Mouse (Mus musculus): ENCODE data around the gene Gnai2. TPM values are rescaled to one million over a fixed set of nuclear protein-coding genes. Genes with fewer than 3 reads are reported as not detected.
A peak's percentile ranks its signal among the peaks of the same experiment; 100 is the strongest.
"Not testable (repeated sequence)": the region's sequence is repeated elsewhere in the genome, so short reads cannot be mapped to it uniquely, and the experiment has no call there.

Gene Gnai2
- polyA plus RNA-seq (2016; fragmentation: Nextera tagmentation; extraction: Ambion mirVana): 439 and 443 TPM in 2 replicates

GRCm38 (mm10) chr9:107635279-107636028 is at the start of gene Gnai2:
TSS of gene Gnai2 (minus strand) at chr9:107635367.
- H3K4me2 ChIP-seq (replicated peaks): peak within 1 kb of the TSS; percentile 95
- peak within 1 kb of the TSS; percentile 81 for H3K4me3 ChIP-seq
- no peaks in the 10 kb centered on the region for H3K36me3 ChIP-seq
- H3K4me1 ChIP-seq: peaks cover 56% of the 10 kb centered on the region
- WGBS: 3% methylated on average over 38 of the region's 38 CpGs
- ATAC-seq (ENCODE audit: insufficient number of reproducible peaks, insufficient read depth, low FRiP score, low TSS enrichment): peak; percentile 93
- no peaks in the 10 kb centered on the region for H3K27me3 ChIP-seq
- H3K9ac ChIP-seq: peak within 1 kb of the TSS; percentile 94
- H3K9me3 ChIP-seq: no peaks in the 10 kb centered on the region
- H3K27ac ChIP-seq: peak within 1 kb of the TSS; percentile 90

GRCm38 (mm10) chr9:107682405-107682804 is 47.2 kb upstream of the Gnai2 start:
- peaks cover 60% of the 10 kb centered on the region for H3K36me3 ChIP-seq
- no peak overlapping the region for H3K27ac ChIP-seq
- no peak for ATAC-seq (ENCODE audit: insufficient number of reproducible peaks, insufficient read depth, low FRiP score, low TSS enrichment)
- H3K9me3 ChIP-seq: no peaks in the 10 kb centered on the region
- no peaks in the 10 kb centered on the region for H3K4me1 ChIP-seq
- 85% methylated on average over 20 of the region's 20 CpGs for WGBS
- H3K4me3 ChIP-seq: no peak overlapping the region
- H3K27me3 ChIP-seq: peaks cover 6% of the 10 kb centered on the region
- no peak overlapping the region; the same call in 1 of the 2 replicates for H3K9ac ChIP-seq
- H3K4me2 ChIP-seq (replicated peaks): no peak overlapping the region

GRCm38 (mm10) chr9:107679501-107679900 is 44.3 kb upstream of the Gnai2 start, which contains the start of gene Gnat1:
TSS of gene Gnat1 (minus strand) at chr9:107679712.
- no peak for ATAC-seq (ENCODE audit: insufficient number of reproducible peaks, insufficient read depth, low FRiP score, low TSS enrichment)
- H3K9me3 ChIP-seq: no peaks in the 10 kb centered on the region
- no peak within 1 kb of the TSS for H3K4me3 ChIP-seq
- 43% methylated on average over 5 of the region's 5 CpGs for WGBS
- H3K27me3 ChIP-seq: peaks cover 32% of the 10 kb centered on the region
- H3K27ac ChIP-seq: no peak within 1 kb of the TSS
- H3K4me1 ChIP-seq: peaks cover 19% of the 10 kb centered on the region
- peaks cover 31% of the 10 kb centered on the region for H3K36me3 ChIP-seq
- no peak within 1 kb of the TSS for H3K4me2 ChIP-seq (replicated peaks)
- H3K9ac ChIP-seq: no peak within 1 kb of the TSS

- no peak overlapping the region for H3K9ac ChIP-seq
- H3K4me3 ChIP-seq: no peak overlapping the region
- peaks cover 35% of the 10 kb centered on the region for H3K27me3 ChIP-seq
Measured at GRCm38 (mm10) chr9:107678861-107679260, 43.7 kb upstream of the Gnai2 start.

GRCm38 (mm10) chr9:107677819-107678526 is 42.8 kb upstream of the Gnai2 start:
- not testable (repeated sequence) for H3K9me3 ChIP-seq; H3K4me2 ChIP-seq (replicated peaks); H3K4me3 ChIP-seq; H3K27ac ChIP-seq; H3K9ac ChIP-seq; ATAC-seq (ENCODE audit: insufficient number of reproducible peaks, insufficient read depth, low FRiP score, low TSS enrichment)
- 37% methylated on average over 14 of the region's 14 CpGs for WGBS
- peaks cover 35% of the 10 kb centered on the region for H3K27me3 ChIP-seq
- peaks cover 19% of the 10 kb centered on the region for H3K4me1 ChIP-seq
- H3K36me3 ChIP-seq: peaks cover 16% of the 10 kb centered on the region

More at GRCm38 (mm10) chr9:107678861-107679260, 43.7 kb upstream of the Gnai2 start:
- H3K36me3 ChIP-seq: peaks cover 25% of the 10 kb centered on the region
- ATAC-seq (ENCODE audit: insufficient number of reproducible peaks, insufficient read depth, low FRiP score, low TSS enrichment): no peak
- no peak overlapping the region for H3K4me2 ChIP-seq (replicated peaks)
- WGBS: 83% methylated on average over 2 of the region's 2 CpGs
- H3K9me3 ChIP-seq: no peaks in the 10 kb centered on the region
- H3K4me1 ChIP-seq: peaks cover 19% of the 10 kb centered on the region
- no peak overlapping the region for H3K27ac ChIP-seq

GRCm38 (mm10) chr9:107677091-107677784 is 42.1 kb upstream of the Gnai2 start:
- H3K9me3 ChIP-seq: no peaks in the 10 kb centered on the region

GRCm38 (mm10) chr9:107676302-107676701 is 41.1 kb upstream of the Gnai2 start:
- peaks cover 32% of the 10 kb centered on the region for H3K27me3 ChIP-seq
- no peak overlapping the region for H3K27ac ChIP-seq
- peak overlapping the region; percentile 29 for H3K4me3 ChIP-seq
- H3K4me1 ChIP-seq: peaks cover 19% of the 10 kb centered on the region
- H3K9ac ChIP-seq: peak overlapping the region; percentile 21; the same call in 1 of the 2 replicates
- peak overlapping the region; percentile 57 for H3K4me2 ChIP-seq (replicated peaks)
- WGBS: 1% methylated on average over 25 of the region's 25 CpGs
- ATAC-seq (ENCODE audit: insufficient number of reproducible peaks, insufficient read depth, low FRiP score, low TSS enrichment): no peak
- no peaks in the 10 kb centered on the region for H3K9me3 ChIP-seq
- 0 out of 2 replicates have a peak, but pooled peaks cover under 1% of the 10 kb centered on the region for H3K36me3 ChIP-seq

More at GRCm38 (mm10) chr9:107677091-107677784, 42.1 kb upstream of the Gnai2 start:
- WGBS: 21% methylated on average over 17 of the region's 17 CpGs
- Histone ChIP-seq H3K27me3 (peaks cover 35% of the 10 kb centered on the region), H3K4me2 (replicated peaks) (peak overlapping the region; percentile 57; the same call in 1 of the 2 replicates), H3K36me3 (peaks cover 9% of the 10 kb centered on the region), H3K27ac (no peak overlapping the region), H3K4me3 (no peak overlapping the region), H3K9ac (no peak overlapping the region), H3K4me1 (peaks cover 19% of the 10 kb centered on the region)
- no peak for ATAC-seq (ENCODE audit: insufficient number of reproducible peaks, insufficient read depth, low FRiP score, low TSS enrichment)

GRCm38 (mm10) chr9:107675671-107676301 is 40.6 kb upstream of the Gnai2 start:
- Histone ChIP-seq H3K36me3 (no peaks in the 10 kb centered on the region), H3K27ac (no peak overlapping the region), H3K4me2 (replicated peaks) (peak overlapping the region; percentile 57), H3K9me3 (no peaks in the 10 kb centered on the region), H3K4me1 (peaks cover 19% of the 10 kb centered on the region), H3K27me3 (peaks cover 32% of the 10 kb centered on the region), H3K9ac (0 out of 2 replicates have a peak overlapping the region, but pooled peaks have one; percentile 7), H3K4me3 (peak overlapping the region; percentile 29)
- WGBS: 1% methylated on average over 39 of the region's 39 CpGs
- ATAC-seq (ENCODE audit: insufficient number of reproducible peaks, insufficient read depth, low FRiP score, low TSS enrichment): no peak

GRCm38 (mm10) chr9:107674609-107675429 is 39.7 kb upstream of the Gnai2 start:
- H3K9me3 ChIP-seq: no peaks in the 10 kb centered on the region
- WGBS: 58% methylated on average over 9 of the region's 9 CpGs
- H3K9ac ChIP-seq: no peak overlapping the region
- H3K27ac ChIP-seq: no peak overlapping the region
- no peak overlapping the region for H3K4me3 ChIP-seq
- H3K36me3 ChIP-seq: no peaks in the 10 kb centered on the region
- peaks cover 32% of the 10 kb centered on the region for H3K27me3 ChIP-seq
- peak overlapping the region; percentile 57 for H3K4me2 ChIP-seq (replicated peaks)
- peaks cover 19% of the 10 kb centered on the region for H3K4me1 ChIP-seq
- ATAC-seq (ENCODE audit: insufficient number of reproducible peaks, insufficient read depth, low FRiP score, low TSS enrichment): no peak

- peaks cover 30% of the 10 kb centered on the region for H3K27me3 ChIP-seq
- 60% methylated on average over 5 of the region's 5 CpGs for WGBS
Measured at GRCm38 (mm10) chr9:107670259-107670658, 35.1 kb upstream of the Gnai2 start.

More at GRCm38 (mm10) chr9:107670259-107670658, 35.1 kb upstream of the Gnai2 start:
- Histone ChIP-seq H3K4me3 (no peak overlapping the region), H3K9ac (no peak overlapping the region), H3K4me2 (replicated peaks) (no peak overlapping the region), H3K9me3 (no peaks in the 10 kb centered on the region), H3K36me3 (no peaks in the 10 kb centered on the region), H3K4me1 (peaks cover 29% of the 10 kb centered on the region), H3K27ac (no peak overlapping the region)
- ATAC-seq (ENCODE audit: insufficient number of reproducible peaks, insufficient read depth, low FRiP score, low TSS enrichment): no peak

Data from embryonic facial prominence, embryonic 12.5 days (tissue).